ENCODE assay signal across 8 mouse cellular contexts in the genomic region with DNA sequence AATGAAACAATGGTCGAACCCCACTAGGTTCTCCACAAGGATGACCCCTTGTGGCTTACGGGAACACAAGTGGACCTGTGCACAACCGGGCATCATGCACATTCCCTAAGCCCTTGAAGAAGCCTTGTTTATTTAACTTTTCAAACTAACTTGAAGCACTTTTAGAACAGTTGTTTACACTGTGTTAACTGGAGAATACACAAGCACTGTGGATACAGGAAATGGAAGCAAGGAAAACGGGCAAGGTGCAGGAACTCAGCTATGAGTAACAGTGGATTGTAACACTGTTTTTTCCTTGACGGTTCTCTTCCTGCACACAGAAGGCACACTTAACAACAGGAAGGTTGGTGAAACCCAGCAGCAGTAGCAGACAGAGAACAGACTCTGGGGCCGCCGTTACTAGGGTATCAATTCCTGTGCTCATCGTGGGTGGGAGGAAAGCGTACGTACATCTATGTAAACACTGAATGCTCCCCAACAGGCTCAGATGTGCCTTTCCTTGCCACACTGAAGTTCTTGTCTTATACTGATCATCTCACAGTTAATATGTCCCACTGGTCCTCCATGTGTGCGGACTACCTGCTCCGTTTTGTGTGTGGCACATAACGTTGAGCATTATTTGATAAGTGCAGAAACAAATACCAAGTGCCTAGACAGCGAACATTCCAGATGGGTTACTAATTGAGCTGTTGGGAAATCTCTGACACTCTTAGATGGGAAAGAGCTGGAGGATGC.
A peak's percentile ranks its signal among the peaks of the same experiment; 100 is the strongest.
DNase-seq lines count a peak whose midpoint lies in the region; ATAC-seq and TF ChIP-seq lines count a peak whose summit lies in the region.

No protein-coding gene starts in this region.

- WGBS in embryonic facial prominence, embryonic 11.5 days = 74% methylated on average over 14 of the region's 14 CpGs
- 75% methylated on average over 14 of the region's 14 CpGs for WGBS in embryonic facial prominence, embryonic 10.5 days
- WGBS in liver, postnatal 0 days (ENCODE audit: insufficient replicate concordance) = 53% methylated on average over 14 of the region's 14 CpGs
- WGBS in liver, embryonic 12.5 days (ENCODE audit: insufficient replicate concordance) = 58% methylated on average over 14 of the region's 14 CpGs
- WGBS in lung, embryonic 16.5 days = 43% methylated on average over 14 of the region's 14 CpGs
- 56% methylated on average over 14 of the region's 14 CpGs for WGBS in stomach, embryonic 16.5 days

- no peak overlapping the region for H3K9ac ChIP-seq in embryonic facial prominence, embryonic 11.5 days (replicated peaks; ENCODE audit: low read length)
- no peak overlapping the region for H3K9ac ChIP-seq in liver, postnatal 0 days (replicated peaks)
- no peak overlapping the region for H3K9ac ChIP-seq in liver, embryonic 12.5 days
- H3K9ac ChIP-seq in lung, embryonic 16.5 days (ENCODE audit: low read length) = peak overlapping the region; percentile 22; the same call in 1 of the 2 replicates
- H3K9ac ChIP-seq in stomach, embryonic 16.5 days (ENCODE audit: low read length) = peak overlapping the region; percentile 27; the same call in 1 of the 2 replicates

- ATAC-seq in embryonic facial prominence, embryonic 11.5 days (replicated peaks; ENCODE audit: insufficient number of reproducible peaks, low FRiP score, low TSS enrichment, low read depth) = peak; percentile 37; the same call in 1 of the 2 replicates
- ATAC-seq in liver, postnatal 0 days = no peak
- ATAC-seq in liver, embryonic 12.5 days = no peak
- ATAC-seq in lung, embryonic 16.5 days (ENCODE audit: low read depth) = peak; percentile 81
- peak; percentile 37; the same call in 1 of the 2 replicates for ATAC-seq in stomach, embryonic 16.5 days (ENCODE audit: insufficient read depth, low FRiP score)

- H3K4me2 ChIP-seq in embryonic facial prominence, embryonic 11.5 days (ENCODE audit: low read depth, low read length) = no peak overlapping the region
- no peak overlapping the region for H3K4me2 ChIP-seq in liver, postnatal 0 days (ENCODE audit: low read depth, low read length)
- H3K4me2 ChIP-seq in liver, embryonic 12.5 days = no peak overlapping the region
- H3K4me2 ChIP-seq in lung, embryonic 16.5 days (ENCODE audit: low read depth, low read length) = peak overlapping the region; percentile 19; the same call in 1 of the 2 replicates
- no peak overlapping the region for H3K4me2 ChIP-seq in stomach, embryonic 16.5 days (ENCODE audit: low read depth, low read length)

- peak; percentile 13; the same call in 1 of the 2 replicates for TF ChIP-seq CTCF in liver, postnatal 0 days (IDR thresholded peaks at IDR 0.05; ENCODE audit: low read depth)

- no peaks in the 10 kb centered on the region for H3K4me1 ChIP-seq in embryonic facial prominence, embryonic 11.5 days (ENCODE audit: control insufficient read depth, insufficient read depth, low read length)
- peaks cover 4% of the 10 kb centered on the region; the same call in 1 of the 2 replicates for H3K4me1 ChIP-seq in embryonic facial prominence, embryonic 10.5 days
- no peaks in the 10 kb centered on the region for H3K4me1 ChIP-seq in liver, postnatal 0 days (ENCODE audit: insufficient read depth)
- H3K4me1 ChIP-seq in liver, embryonic 12.5 days = no peaks in the 10 kb centered on the region
- peaks cover 6% of the 10 kb centered on the region; the same call in 1 of the 2 replicates for H3K4me1 ChIP-seq in lung, embryonic 16.5 days (replicated peaks; ENCODE audit: control insufficient read depth, insufficient read depth, low read length)
- peaks cover 7% of the 10 kb centered on the region; the same call in 1 of the 2 replicates for H3K4me1 ChIP-seq in stomach, embryonic 16.5 days (ENCODE audit: control insufficient read depth, insufficient read depth, low read length)

- H3K4me3 ChIP-seq in embryonic facial prominence, embryonic 11.5 days (ENCODE audit: low read depth, low read length) = no peak overlapping the region
- no peak overlapping the region for H3K4me3 ChIP-seq in embryonic facial prominence, embryonic 10.5 days
- no peak overlapping the region for H3K4me3 ChIP-seq in liver, postnatal 0 days (ENCODE audit: low read depth, low read length)
- H3K4me3 ChIP-seq in liver, embryonic 12.5 days = no peak overlapping the region
- H3K4me3 ChIP-seq in lung, embryonic 16.5 days (ENCODE audit: low read length) = no peak overlapping the region
- no peak overlapping the region for H3K4me3 ChIP-seq in stomach, embryonic 16.5 days (replicated peaks; ENCODE audit: low read length)

- no peak overlapping the region for H3K27ac ChIP-seq in embryonic facial prominence, embryonic 11.5 days (replicated peaks; ENCODE audit: low read depth, low read length)
- H3K27ac ChIP-seq in embryonic facial prominence, embryonic 10.5 days (replicated peaks) = no peak overlapping the region
- H3K27ac ChIP-seq in liver, postnatal 0 days (ENCODE audit: low read depth) = no peak overlapping the region
- H3K27ac ChIP-seq in liver, embryonic 12.5 days = no peak overlapping the region
- peak overlapping the region; percentile 61 for H3K27ac ChIP-seq in lung, embryonic 16.5 days (ENCODE audit: low read length)
- peak overlapping the region; percentile 25; the same call in 1 of the 2 replicates for H3K27ac ChIP-seq in stomach, embryonic 16.5 days (ENCODE audit: low read length)

- no peaks in the 10 kb centered on the region for H3K36me3 ChIP-seq in embryonic facial prominence, embryonic 11.5 days (replicated peaks; ENCODE audit: control insufficient read depth, insufficient read depth, low read depth, low read length)
- no peaks in the 10 kb centered on the region for H3K36me3 ChIP-seq in embryonic facial prominence, embryonic 10.5 days (replicated peaks)
- H3K36me3 ChIP-seq in liver, postnatal 0 days (replicated peaks; ENCODE audit: insufficient read depth, low read length) = no peaks in the 10 kb centered on the region
- no peaks in the 10 kb centered on the region for H3K36me3 ChIP-seq in liver, embryonic 12.5 days
- no peaks in the 10 kb centered on the region for H3K36me3 ChIP-seq in lung, embryonic 16.5 days (ENCODE audit: control insufficient read depth, insufficient read depth, low read length)
- no peaks in the 10 kb centered on the region for H3K36me3 ChIP-seq in stomach, embryonic 16.5 days (ENCODE audit: control insufficient read depth, insufficient read depth, low read length)

- no peak for TF ChIP-seq EP300 in liver, postnatal 0 days (IDR thresholded peaks at IDR 0.05; ENCODE audit: low read depth)

- H3K9me3 ChIP-seq in embryonic facial prominence, embryonic 11.5 days (replicated peaks; ENCODE audit: control insufficient read depth, low read length) = no peaks in the 10 kb centered on the region
- no peaks in the 10 kb centered on the region for H3K9me3 ChIP-seq in embryonic facial prominence, embryonic 10.5 days
- no peaks in the 10 kb centered on the region for H3K9me3 ChIP-seq in liver, postnatal 0 days (ENCODE audit: low read length)
- no peaks in the 10 kb centered on the region for H3K9me3 ChIP-seq in liver, embryonic 12.5 days (replicated peaks)
- no peaks in the 10 kb centered on the region for H3K9me3 ChIP-seq in lung, embryonic 16.5 days (ENCODE audit: control insufficient read depth, low read length)
- H3K9me3 ChIP-seq in stomach, embryonic 16.5 days (replicated peaks; ENCODE audit: control insufficient read depth, low read length) = no peaks in the 10 kb centered on the region

- H3K27me3 ChIP-seq in embryonic facial prominence, embryonic 11.5 days (ENCODE audit: control insufficient read depth, insufficient read depth, low read length) = no peaks in the 10 kb centered on the region
- H3K27me3 ChIP-seq in embryonic facial prominence, embryonic 10.5 days (replicated peaks; ENCODE audit: low read depth, poor library complexity, severe bottlenecking) = no peaks in the 10 kb centered on the region
- no peaks in the 10 kb centered on the region for H3K27me3 ChIP-seq in liver, postnatal 0 days (ENCODE audit: insufficient read depth, low read length)
- no peaks in the 10 kb centered on the region for H3K27me3 ChIP-seq in liver, embryonic 12.5 days (replicated peaks)
- no peaks in the 10 kb centered on the region for H3K27me3 ChIP-seq in lung, embryonic 16.5 days (ENCODE audit: control insufficient read depth, insufficient read depth, low read depth, low read length)
- H3K27me3 ChIP-seq in stomach, embryonic 16.5 days (ENCODE audit: control insufficient read depth, insufficient read depth, low read length) = no peaks in the 10 kb centered on the region

- no peak for DNase-seq in embryonic facial prominence, embryonic 11.5 days (ENCODE audit: low spot score)
- no peak for DNase-seq in embryonic facial prominence, embryonic 10.5 days (ENCODE audit: low spot score)
- DNase-seq in liver, postnatal 0 days = no peak
- DNase-seq in right cerebral cortex, adult 18-20 months = no peak
- DNase-seq in right cerebral cortex, postnatal 14 days = no peak

Comparison
In these comparisons a context has a peak if more than half of its experiments do, and no peak if none do; other contexts are left out.
1. ATAC-seq: peak in embryonic facial prominence, embryonic 11.5 days (single experiment), lung, embryonic 16.5 days (single experiment) and stomach, embryonic 16.5 days (single experiment); none in liver, postnatal 0 days (single experiment) and liver, embryonic 12.5 days (single experiment).
2. H3K27ac ChIP-seq: peak in lung, embryonic 16.5 days (single experiment) and stomach, embryonic 16.5 days (single experiment); none in embryonic facial prominence, embryonic 11.5 days (single experiment), embryonic facial prominence, embryonic 10.5 days (single experiment), liver, postnatal 0 days (single experiment) and liver, embryonic 12.5 days (single experiment).
3. H3K9ac ChIP-seq: peak in lung, embryonic 16.5 days (single experiment) and stomach, embryonic 16.5 days (single experiment); none in embryonic facial prominence, embryonic 11.5 days (single experiment), liver, postnatal 0 days (single experiment) and liver, embryonic 12.5 days (single experiment).